Mouse (Mus musculus): ENCODE data around the gene Gramd4.

GRCm38 (mm10) chr15:86130657-86131056 is 73.2 kb downstream of the Gramd4 start:
- no peak for TF ChIP-seq CTCF (IDR thresholded peaks at IDR 0.05; ENCODE audit: low read depth)
- TF ChIP-seq EP300 (IDR thresholded peaks at IDR 0.05; ENCODE audit: low read depth) = no peak

Measured in heart, postnatal 0 days (tissue).